Mouse (Mus musculus) limb, embryonic 13.5 days (tissue): ENCODE measurements around the gene Nxf1. TPM values are rescaled to one million over a fixed set of nuclear protein-coding genes. Genes with fewer than 3 reads are reported as not detected.
A peak's percentile ranks its signal among the peaks of the same experiment; 100 is the strongest.

Source experiments
- ATAC-seq: fragments of 200-750 bp; cut with Nextera tagmentation; 2 replicates; pipeline ENCODE4 v1.8.0; 2017; ENCODE audit warnings: low read depth, moderate number of reproducible peaks, moderate TSS enrichment; ENCODE audit not compliant: low FRiP score
- H3K27ac ChIP-seq: fragments of 300-500 bp; sonication (generic); 2 replicates; pipeline ENCODE4 v1.5.1; 2015; ENCODE audit warnings: inconsistent platforms, mild to moderate bottlenecking, moderate library complexity
- H3K27me3 ChIP-seq: fragments of 300-500 bp; sonication (generic); 2 replicates; pipeline ENCODE4 v1.6.1; 2015; ENCODE audit warnings: mild to moderate bottlenecking, inconsistent platforms
- H3K36me3 ChIP-seq: fragments of 300-500 bp; sonication (generic); 2 replicates; pipeline ENCODE4 v1.6.1; 2015; ENCODE audit warnings: inconsistent platforms, mild to moderate bottlenecking, moderate library complexity
- H3K4me1 ChIP-seq: fragments of 300-500 bp; sonication (generic); 2 replicates; pipeline ENCODE4 v1.6.1; 2015; ENCODE audit warnings: inconsistent platforms
- H3K4me2 ChIP-seq: fragments of 300-500 bp; sonication (generic); replicated peaks from 2 replicates; pipeline ENCODE4 v1.6.1; 2015; ENCODE audit warnings: inconsistent platforms, mild to moderate bottlenecking, moderate library complexity
- H3K4me3 ChIP-seq: fragments of 300-500 bp; sonication (generic); 2 replicates; pipeline ENCODE4 v1.5.1; 2015; ENCODE audit warnings: moderate library complexity, mild to moderate bottlenecking, inconsistent platforms
- H3K9ac ChIP-seq: fragments of 300-500 bp; sonication (generic); 2 replicates; pipeline ENCODE4 v1.6.1; 2015; ENCODE audit warnings: mild to moderate bottlenecking, inconsistent platforms
- H3K9me3 ChIP-seq: fragments of 300-500 bp; sonication (generic); 2 replicates; pipeline ENCODE4 v1.6.1; 2016; ENCODE audit warnings: inconsistent platforms
- WGBS: fragments of 180-500 bp; shearing (Covaris S2); methylation state at CpG from one replicate; pipeline ENCODE4 v1.1.7; 2015; 5-methylcytosine and 5-hydroxymethylcytosine counted together
- polyA plus RNA-seq: library from polyadenylated mRNA; unstranded; fragments of >200 nt; fragmentation: Nextera tagmentation; extraction: Ambion mirVana; gene quantifications from 2 replicates; pipeline ENCODE4 v1.2.1, GENCODE M21; 2015

Gene Nxf1
- 214 and 217 TPM in 2 replicates for polyA plus RNA-seq

DNA sequence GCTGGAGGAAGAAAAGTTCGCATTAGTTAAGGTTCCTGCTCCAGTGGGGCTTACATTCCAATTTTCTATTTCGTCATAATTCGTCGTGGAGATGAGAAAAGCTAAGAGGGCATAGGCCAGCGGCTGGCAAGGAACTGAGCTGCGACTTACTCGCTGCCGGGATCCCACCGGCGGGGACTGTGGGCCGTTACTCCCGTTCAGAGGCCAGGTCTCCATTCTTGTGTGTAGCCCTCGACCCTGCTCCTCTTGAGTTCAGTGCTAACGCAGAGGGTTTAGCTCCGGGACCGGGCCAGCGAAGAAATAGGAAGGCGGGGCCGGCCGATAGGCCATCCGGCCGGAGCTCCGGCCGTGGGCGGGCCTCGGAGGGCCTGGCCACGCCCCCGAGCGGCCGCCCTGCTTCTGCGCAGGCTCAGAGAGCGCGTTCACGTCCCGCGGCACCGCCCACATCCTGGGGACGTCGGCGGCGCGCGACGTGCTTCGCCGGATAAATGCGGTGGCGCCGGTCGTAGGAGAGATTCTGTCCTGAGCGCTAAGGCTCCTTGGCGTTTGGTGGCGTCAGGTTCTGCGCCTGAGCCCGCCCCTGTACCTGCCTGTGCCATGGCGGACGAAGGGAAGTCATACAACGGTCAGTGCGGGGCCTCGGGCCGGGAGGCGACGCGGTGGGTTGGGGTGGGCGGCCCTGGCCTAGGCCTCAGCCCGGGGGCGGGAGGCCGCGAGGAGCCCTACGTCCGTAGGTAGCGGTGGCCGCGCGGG lies at the start of gene Nxf1:
Gene Nxf1 (plus strand): TSS at position 439 of the 753 bp plus-strand sequence.
- Histone ChIP-seq H3K4me3 (peak within 1 kb of the TSS; percentile 98), H3K9ac (peak within 1 kb of the TSS; percentile 95), H3K27ac (peak within 1 kb of the TSS; percentile 90), H3K36me3 (peaks cover 40% of the 10 kb centered on the region), H3K27me3 (no peaks in the 10 kb centered on the region), H3K4me1 (peaks cover 28% of the 10 kb centered on the region), H3K9me3 (no peaks in the 10 kb centered on the region), H3K4me2 (peak within 1 kb of the TSS; percentile 86)
- peak; percentile 93 for ATAC-seq
- WGBS: under 1% methylated on average over 74 of the region's 75 CpGs

DNA sequence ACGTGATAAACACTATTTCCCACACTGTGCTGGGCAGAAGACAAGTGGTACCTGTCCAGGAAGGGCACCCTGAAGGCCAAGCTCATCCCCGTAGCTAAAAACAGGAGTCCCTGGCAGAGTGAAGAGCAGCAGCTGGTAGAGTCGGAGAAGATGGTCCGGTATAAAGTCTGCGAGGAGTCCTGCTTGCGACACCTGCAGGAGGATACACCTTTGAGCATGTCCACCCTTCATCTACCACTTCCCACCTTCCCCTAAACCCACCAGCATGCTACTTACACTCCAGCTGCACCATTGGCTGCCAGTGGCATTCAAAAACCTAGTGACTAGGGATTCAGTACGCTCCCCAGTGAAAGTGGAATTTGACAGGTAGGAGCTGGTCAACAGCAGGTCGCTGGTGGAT lies 47.9 kb upstream of the Nxf1 start:
- Histone ChIP-seq H3K9me3 (no peaks in the 10 kb centered on the region), H3K27ac (no peak overlapping the region), H3K4me1 (peaks cover 28% of the 10 kb centered on the region), H3K4me2 (no peak overlapping the region), H3K4me3 (no peak overlapping the region), H3K9ac (no peak overlapping the region), H3K36me3 (peaks cover 56% of the 10 kb centered on the region), H3K27me3 (no peaks in the 10 kb centered on the region)
- WGBS: 96% methylated on average over 8 of the region's 8 CpGs
- no peak for ATAC-seq

DNA sequence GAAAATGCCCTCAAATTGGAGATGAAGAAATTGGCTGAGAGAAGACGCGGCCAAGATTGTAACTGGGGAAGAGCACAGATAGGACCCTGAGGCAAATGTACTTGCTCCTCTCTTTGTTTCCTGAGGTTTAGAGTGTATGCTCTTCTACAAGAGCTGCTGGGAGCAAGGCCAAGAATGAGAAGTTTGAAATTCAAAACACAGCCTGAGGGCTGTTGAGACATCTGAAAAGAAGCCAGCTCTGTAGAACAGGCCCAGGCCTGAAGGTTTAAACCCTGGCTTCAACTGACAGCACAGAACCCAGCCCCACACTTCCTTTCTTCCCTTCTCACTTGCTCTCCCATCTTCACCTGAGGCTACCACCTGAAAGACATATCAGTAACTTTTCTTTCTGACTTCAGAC lies 46.8 kb upstream of the Nxf1 start:
- peaks cover 38% of the 10 kb centered on the region for H3K4me1 ChIP-seq
- H3K4me2 ChIP-seq: no peak overlapping the region
- no peak overlapping the region for H3K4me3 ChIP-seq
- 93% methylated on average over 2 of the region's 2 CpGs for WGBS
- H3K27me3 ChIP-seq: no peaks in the 10 kb centered on the region
- H3K36me3 ChIP-seq: peaks cover 56% of the 10 kb centered on the region
- ATAC-seq: no peak
- H3K9ac ChIP-seq: no peak overlapping the region
- no peak overlapping the region for H3K27ac ChIP-seq
- H3K9me3 ChIP-seq: no peaks in the 10 kb centered on the region

DNA sequence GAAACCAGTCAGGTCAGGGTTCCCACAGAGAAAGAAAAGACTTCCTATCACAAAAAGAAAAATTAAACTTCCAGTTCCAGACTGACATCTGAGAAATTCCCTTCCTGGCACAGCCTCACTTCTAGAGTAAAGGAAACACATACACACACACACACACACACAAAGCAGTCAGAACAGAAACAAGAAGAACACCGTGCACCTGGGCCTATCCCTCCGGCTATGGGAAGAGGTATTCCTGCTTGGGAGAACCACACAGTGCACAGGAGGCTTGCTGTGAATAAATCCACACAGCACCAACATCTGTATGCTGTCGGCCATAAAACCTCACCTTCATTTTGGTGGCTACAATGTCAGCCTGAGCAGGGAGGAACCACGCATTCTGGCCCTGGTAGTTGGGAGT lies 45.4 kb upstream of the Nxf1 start:
- peaks cover 38% of the 10 kb centered on the region for H3K4me1 ChIP-seq
- peak overlapping the region; percentile 87 for H3K4me3 ChIP-seq
- H3K9ac ChIP-seq: peak overlapping the region; percentile 85
- no peak for ATAC-seq
- peaks cover 52% of the 10 kb centered on the region for H3K36me3 ChIP-seq
- peak overlapping the region; percentile 76 for H3K4me2 ChIP-seq
- peak overlapping the region; percentile 48; the same call in 1 of the 2 replicates for H3K27ac ChIP-seq
- no peaks in the 10 kb centered on the region for H3K27me3 ChIP-seq
- whole genome bisulfite sequencing: 53% methylated on average over 4 of the region's 4 CpGs
- no peaks in the 10 kb centered on the region for H3K9me3 ChIP-seq

DNA sequence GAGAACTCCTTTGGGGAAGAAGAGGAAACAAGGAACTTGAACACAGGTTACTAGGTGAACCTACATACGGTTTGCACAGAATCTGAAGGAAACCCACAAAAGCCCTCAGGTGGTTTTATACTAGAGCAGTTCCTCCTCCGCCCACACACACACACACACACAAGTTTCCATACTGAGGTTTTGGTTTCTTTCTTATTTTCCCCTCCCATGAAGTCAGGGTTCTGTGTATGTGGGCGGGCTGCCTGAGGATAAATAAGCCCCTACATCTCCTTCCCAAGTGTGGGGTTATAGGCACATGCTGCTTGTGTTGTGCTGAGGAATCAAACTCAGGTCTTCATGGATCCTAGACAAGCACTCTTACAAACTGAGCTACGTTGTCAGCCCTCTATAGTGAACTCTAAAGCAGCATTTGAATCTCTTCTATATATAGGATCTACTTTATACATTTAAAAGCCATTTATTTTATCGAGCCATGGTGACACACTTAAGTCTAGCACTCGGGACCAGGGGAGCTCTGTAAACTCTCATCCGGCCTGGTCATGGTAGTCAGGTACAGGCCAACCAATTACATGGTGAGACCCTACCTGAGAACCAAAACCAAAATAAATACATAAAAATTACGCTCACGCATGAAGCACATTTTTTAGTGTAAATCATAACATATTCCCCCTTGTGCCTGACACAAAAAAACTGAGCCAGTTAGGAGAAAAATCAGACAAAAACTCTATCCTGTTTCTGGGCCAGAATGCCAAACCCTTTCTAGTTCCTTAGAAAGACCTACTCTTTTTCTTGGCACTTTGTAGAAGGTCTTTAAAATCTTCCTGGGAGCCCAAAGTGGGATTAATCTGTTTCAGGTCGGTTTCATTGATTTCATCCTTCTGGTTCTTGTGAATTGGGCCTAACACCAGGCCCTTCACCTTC lies 44.7 kb upstream of the Nxf1 start:
- peak overlapping the region; percentile 87 for H3K4me3 ChIP-seq
- WGBS: 51% methylated on average over 10 of the region's 10 CpGs
- H3K4me1 ChIP-seq: peaks cover 38% of the 10 kb centered on the region
- no peak for ATAC-seq
- no peaks in the 10 kb centered on the region for H3K27me3 ChIP-seq
- peak overlapping the region; percentile 91 for H3K27ac ChIP-seq
- no peaks in the 10 kb centered on the region for H3K9me3 ChIP-seq
- H3K4me2 ChIP-seq: peak overlapping the region; percentile 76
- peak overlapping the region; percentile 85 for H3K9ac ChIP-seq
- peaks cover 46% of the 10 kb centered on the region for H3K36me3 ChIP-seq

DNA sequence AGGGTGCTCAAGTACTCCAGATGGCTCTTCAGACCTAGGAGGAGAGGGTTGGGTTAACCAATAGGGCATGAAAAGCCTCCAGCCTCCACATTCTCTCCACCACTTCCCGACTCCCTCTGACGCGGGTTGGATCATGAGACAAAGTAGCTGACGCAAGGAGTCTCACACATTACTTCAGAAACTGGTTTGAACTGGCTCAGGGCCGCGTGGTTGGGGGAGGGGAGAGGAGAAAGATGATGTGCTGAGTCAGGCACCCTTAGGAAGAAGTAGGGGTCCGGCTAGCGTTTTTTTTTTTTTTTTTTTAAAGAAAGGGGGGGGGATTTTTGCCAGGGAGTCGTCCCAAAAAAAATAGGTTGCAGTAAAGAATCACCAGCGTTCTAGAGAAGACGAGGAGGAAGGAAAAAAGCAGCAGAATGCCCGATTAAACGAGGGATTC lies 44.0 kb upstream of the Nxf1 start:
- Histone ChIP-seq H3K9me3 (no peaks in the 10 kb centered on the region), H3K4me1 (peaks cover 38% of the 10 kb centered on the region), H3K27ac (peak overlapping the region; percentile 91), H3K36me3 (peaks cover 40% of the 10 kb centered on the region), H3K4me3 (peak overlapping the region; percentile 87), H3K27me3 (no peaks in the 10 kb centered on the region), H3K4me2 (peak overlapping the region; percentile 76), H3K9ac (peak overlapping the region; percentile 85)
- peak; percentile 83 for ATAC-seq
- WGBS: under 1% methylated on average over 13 of the region's 13 CpGs

DNA sequence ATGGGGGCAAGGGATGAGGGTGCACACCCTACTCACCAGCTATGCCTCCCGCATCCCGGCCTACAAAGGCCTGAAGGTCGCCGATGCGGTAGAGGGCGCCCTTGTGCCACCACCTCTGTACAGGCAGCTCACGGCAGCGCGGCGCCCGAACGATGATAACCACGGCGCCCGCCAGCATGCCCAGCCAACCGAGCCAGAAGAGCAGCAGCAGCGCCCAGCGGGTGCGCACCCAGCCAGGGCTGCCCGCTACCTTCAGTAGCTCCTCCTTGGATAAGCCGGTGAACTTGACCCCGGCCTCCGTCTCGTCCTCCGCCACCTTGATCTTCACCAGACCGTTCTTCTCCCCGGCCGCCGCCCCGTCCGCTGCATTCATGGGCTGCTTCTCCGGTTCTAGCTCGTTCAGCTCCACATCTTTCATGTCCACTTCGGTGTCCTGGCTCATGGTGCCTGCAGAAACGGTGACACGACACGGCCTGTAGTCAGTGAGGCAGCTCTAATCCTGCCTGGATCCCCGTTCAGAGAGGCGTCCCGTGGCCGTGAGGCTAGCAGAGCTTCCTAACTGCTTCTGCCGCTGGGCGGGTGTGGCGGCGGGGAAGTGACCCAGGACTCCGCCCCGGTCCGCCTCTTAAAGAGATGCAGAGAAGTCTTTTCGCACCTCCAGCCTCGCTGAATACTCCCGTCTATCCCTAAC lies 43.4 kb upstream of the Nxf1 start:
- ATAC-seq: peak; percentile 94
- peaks cover 38% of the 10 kb centered on the region for H3K4me1 ChIP-seq

DNA sequence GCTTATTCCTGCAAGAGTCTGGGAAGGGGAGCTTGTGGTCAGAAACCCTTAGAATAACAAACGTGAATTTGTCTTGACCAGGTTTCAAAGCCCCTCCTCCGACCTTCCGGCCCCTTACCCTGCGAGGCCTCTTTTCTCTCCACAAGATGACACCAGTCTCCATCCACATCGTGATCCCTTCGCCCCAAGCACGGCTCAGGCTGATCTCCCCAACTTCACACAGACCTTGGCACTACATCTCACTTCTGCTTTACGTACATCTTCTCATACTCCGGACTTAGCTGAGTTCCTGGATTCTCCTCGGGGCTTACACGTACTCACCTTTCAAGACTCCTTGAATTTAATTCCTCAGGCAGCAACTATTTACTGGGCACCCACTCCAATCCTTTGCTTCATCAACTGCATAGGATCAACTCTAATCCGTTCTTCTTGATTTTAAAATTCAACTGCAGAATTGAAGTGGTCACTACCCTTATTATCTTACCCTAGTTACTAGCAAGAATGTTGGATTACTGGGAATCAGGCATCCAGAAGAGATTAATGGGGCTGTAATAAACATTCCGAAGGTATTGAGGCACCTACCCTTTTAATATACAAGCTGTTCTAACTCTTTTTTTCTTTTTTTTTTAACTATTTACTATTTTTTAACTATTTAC lies 42.7 kb upstream of the Nxf1 start:
- 0 out of 2 replicates have a peak, but pooled peaks have one; percentile 9 for ATAC-seq
- Histone ChIP-seq H3K4me1 (peaks cover 38% of the 10 kb centered on the region), H3K36me3 (peaks cover 28% of the 10 kb centered on the region), H3K4me3 (peak overlapping the region; percentile 87), H3K9ac (peak overlapping the region; percentile 85), H3K4me2 (peak overlapping the region; percentile 76), H3K27ac (peak overlapping the region; percentile 91), H3K9me3 (no peaks in the 10 kb centered on the region), H3K27me3 (no peaks in the 10 kb centered on the region)
- 6% methylated on average over 13 of the region's 13 CpGs for WGBS

More for the DNA sequence above, 43.4 kb upstream of the Nxf1 start:
- peak overlapping the region; percentile 91 for H3K27ac ChIP-seq
- peak overlapping the region; percentile 76 for H3K4me2 ChIP-seq
- H3K9ac ChIP-seq: peak overlapping the region; percentile 85
- H3K27me3 ChIP-seq: no peaks in the 10 kb centered on the region
- no peaks in the 10 kb centered on the region for H3K9me3 ChIP-seq
- H3K36me3 ChIP-seq: peaks cover 34% of the 10 kb centered on the region
- WGBS: under 1% methylated on average over 51 of the region's 51 CpGs
- peak overlapping the region; percentile 87 for H3K4me3 ChIP-seq

DNA sequence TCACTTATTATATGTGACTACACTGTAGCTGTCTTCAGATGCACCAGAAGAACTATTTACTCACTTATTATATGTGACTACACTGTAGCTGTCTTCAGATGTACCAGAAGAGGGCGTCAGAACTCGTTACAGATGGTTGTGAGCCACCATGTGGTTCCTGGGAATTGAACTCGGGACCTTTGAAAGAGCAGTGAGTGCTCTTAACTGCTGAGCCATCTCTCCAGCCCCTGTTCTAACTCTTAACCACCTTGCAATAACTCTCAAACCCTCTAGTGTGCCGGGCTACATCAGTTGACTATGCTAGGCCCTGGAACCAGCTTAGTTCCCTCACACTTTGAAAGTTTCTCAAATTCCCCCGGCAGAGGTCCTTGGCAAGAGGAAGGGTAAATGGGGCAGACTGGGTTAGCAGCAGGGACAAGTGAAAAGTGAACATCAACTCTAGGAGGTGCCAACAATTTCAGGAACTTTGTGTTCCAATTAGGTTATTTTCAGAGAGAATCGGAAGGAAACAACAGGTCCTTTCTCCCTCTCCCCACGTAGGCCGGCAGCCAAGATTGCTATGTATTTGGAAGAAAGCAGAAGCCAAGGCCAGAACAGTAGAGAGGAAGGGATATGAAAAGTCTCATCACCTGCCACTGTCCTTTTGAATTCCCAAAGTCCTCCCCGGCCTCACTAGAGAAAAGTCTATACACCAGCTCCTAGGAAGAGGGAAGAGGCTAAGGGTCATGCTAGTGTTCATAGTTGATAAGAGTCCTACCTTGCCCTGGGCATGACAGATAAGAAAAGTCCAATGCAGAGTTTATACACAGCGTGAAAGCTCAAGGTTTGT lies 42.0 kb upstream of the Nxf1 start:
- Histone ChIP-seq H3K27me3 (no peaks in the 10 kb centered on the region), H3K9ac (no peak overlapping the region), H3K36me3 (peaks cover 20% of the 10 kb centered on the region), H3K4me3 (no peak overlapping the region), H3K9me3 (no peaks in the 10 kb centered on the region), H3K4me1 (peaks cover 36% of the 10 kb centered on the region), H3K27ac (0 out of 2 replicates have a peak overlapping the region, but pooled peaks have one; percentile 55), H3K4me2 (peak overlapping the region; percentile 9; the same call in 1 of the 2 replicates)
- ATAC-seq: no peak
- 76% methylated on average over 10 of the region's 10 CpGs for WGBS

DNA sequence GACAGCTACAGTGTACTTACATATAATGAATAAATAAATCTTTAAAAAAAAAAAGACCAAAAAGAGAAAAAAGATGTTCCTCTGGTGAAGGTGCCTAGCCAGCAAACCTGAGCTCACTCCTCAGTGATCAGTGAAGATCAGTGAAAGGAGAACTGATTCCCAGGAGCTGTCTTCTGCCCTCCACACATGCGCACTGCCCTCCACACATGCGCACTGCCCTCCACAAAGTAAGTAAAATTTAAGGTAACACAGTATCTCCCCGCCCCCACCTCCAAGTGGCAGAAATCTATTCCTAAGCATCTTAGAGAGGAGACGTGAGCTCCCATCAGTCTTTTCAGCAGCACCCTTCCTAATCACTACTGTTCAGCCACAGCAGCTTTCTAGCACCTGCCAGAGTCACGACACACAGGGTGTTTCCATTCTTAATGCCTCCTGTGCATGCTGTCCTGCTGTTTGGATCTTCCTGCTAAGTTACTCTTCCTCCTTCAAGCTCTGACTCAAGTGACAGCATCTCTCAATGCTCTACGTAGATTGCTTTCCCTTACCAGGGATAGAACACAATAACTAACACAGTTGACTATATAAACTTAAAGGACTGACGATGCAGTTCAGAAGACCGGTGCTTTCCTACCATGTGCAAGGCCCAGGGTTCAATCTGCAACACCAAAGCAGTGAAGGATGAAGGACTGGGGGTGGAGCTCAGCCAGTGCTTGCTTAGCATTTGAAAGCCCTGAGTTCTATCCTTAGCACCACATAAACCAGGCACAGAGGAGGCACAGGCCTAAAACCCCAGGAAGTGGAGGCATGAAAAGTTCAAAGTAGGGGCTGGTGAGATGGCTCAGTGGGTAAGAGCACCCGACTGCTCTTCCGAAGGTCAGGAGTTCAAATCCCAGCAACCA lies 40.8 kb upstream of the Nxf1 start:
- H3K4me3 ChIP-seq: no peak overlapping the region
- 68% methylated on average over 10 of the region's 10 CpGs for WGBS
- no peak overlapping the region for H3K4me2 ChIP-seq
- H3K36me3 ChIP-seq: peaks cover 8% of the 10 kb centered on the region; the same call in 1 of the 2 replicates
- H3K27me3 ChIP-seq: no peaks in the 10 kb centered on the region
- no peak for ATAC-seq
- peaks cover 26% of the 10 kb centered on the region for H3K4me1 ChIP-seq
- H3K9ac ChIP-seq: no peak overlapping the region
- no peaks in the 10 kb centered on the region for H3K9me3 ChIP-seq
- H3K27ac ChIP-seq: no peak overlapping the region
